Mouse (Mus musculus): Measurements from ENCODE around the gene Gsta3. TPM values are rescaled to one million over a fixed set of nuclear protein-coding genes. Genes with fewer than 3 reads are reported as not detected.

Gsta3 gene
- polyA plus RNA-seq, 1 experiment from 2014 or later, result 71.7 TPM

GRCm38 (mm10) chr1:21235359-21235758, 5.0 kb upstream of the Gsta3 start:
- Histone ChIP-seq H3K36me3 (ENCODE audit: control insufficient read depth, insufficient read depth, low read length) (no peaks in the 10 kb centered on the region), H3K27me3 (ENCODE audit: control insufficient read depth, insufficient read depth, low read length) (no peaks in the 10 kb centered on the region), H3K27ac (replicated peaks) (no peak overlapping the region), H3K4me3 (ENCODE audit: low read depth, low read length) (no peak overlapping the region), H3K4me2 (replicated peaks; ENCODE audit: low read depth) (no peak overlapping the region), H3K4me1 (replicated peaks; ENCODE audit: control insufficient read depth, insufficient read depth) (no peaks in the 10 kb centered on the region), H3K9ac (ENCODE audit: low read length) (no peak overlapping the region), H3K9me3 (ENCODE audit: control insufficient read depth, low read length) (no peaks in the 10 kb centered on the region)
- ATAC-seq (ENCODE audit: low FRiP score, low TSS enrichment), result no peak
- no peak for DNase-seq (ENCODE audit: low spot score)
- 80% methylated on average over 6 of the region's 6 CpGs for WGBS
- TF ChIP-seq EP300 (optimal IDR thresholded peaks at IDR 0.05), result no peak
- no peak for TF ChIP-seq CTCF (IDR thresholded peaks at IDR 0.05; ENCODE audit: low read depth)

GRCm38 (mm10) chr1:21241096-21241495, 707 bp downstream of the Gsta3 start:
- Histone ChIP-seq H3K9me3 (ENCODE audit: control insufficient read depth, low read length) (no peaks in the 10 kb centered on the region), H3K4me1 (replicated peaks; ENCODE audit: control insufficient read depth, insufficient read depth) (no peaks in the 10 kb centered on the region), H3K4me3 (ENCODE audit: low read depth, low read length) (no peak overlapping the region), H3K9ac (ENCODE audit: low read length) (no peak overlapping the region), H3K27me3 (ENCODE audit: control insufficient read depth, insufficient read depth, low read length) (no peaks in the 10 kb centered on the region), H3K27ac (replicated peaks) (peak overlapping the region; percentile 64), H3K4me2 (replicated peaks; ENCODE audit: low read depth) (peak overlapping the region; percentile 20; the same call in 1 of the 2 replicates), H3K36me3 (ENCODE audit: control insufficient read depth, insufficient read depth, low read length) (no peaks in the 10 kb centered on the region)
- TF ChIP-seq EP300 (optimal IDR thresholded peaks at IDR 0.05) (no peak), CTCF (IDR thresholded peaks at IDR 0.05; ENCODE audit: low read depth) (no peak)
- WGBS, result 78% methylated on average over 1 of the region's 1 CpGs
- ATAC-seq (ENCODE audit: low FRiP score, low TSS enrichment) (no peak), DNase-seq (ENCODE audit: low spot score) (no peak)

- Histone ChIP-seq H3K9ac (ENCODE audit: low read length) (no peak overlapping the region), H3K36me3 (ENCODE audit: control insufficient read depth, insufficient read depth, low read length) (no peaks in the 10 kb centered on the region), H3K27ac (replicated peaks) (no peak overlapping the region), H3K4me1 (replicated peaks; ENCODE audit: control insufficient read depth, insufficient read depth) (no peaks in the 10 kb centered on the region), H3K4me2 (replicated peaks; ENCODE audit: low read depth) (no peak overlapping the region), H3K27me3 (ENCODE audit: control insufficient read depth, insufficient read depth, low read length) (no peaks in the 10 kb centered on the region), H3K4me3 (ENCODE audit: low read depth, low read length) (no peak overlapping the region), H3K9me3 (ENCODE audit: control insufficient read depth, low read length) (no peaks in the 10 kb centered on the region)
- DNase-seq (ENCODE audit: low spot score) (no peak), ATAC-seq (ENCODE audit: low FRiP score, low TSS enrichment) (no peak)
- WGBS, result 61% methylated on average over 4 of the region's 4 CpGs
- TF ChIP-seq CTCF (IDR thresholded peaks at IDR 0.05; ENCODE audit: low read depth) (no peak), EP300 (optimal IDR thresholded peaks at IDR 0.05) (no peak)
Observed at GRCm38 (mm10) chr1:21244290-21244960, 4.0 kb downstream of the Gsta3 start.

- H3K4me2 ChIP-seq (replicated peaks; ENCODE audit: low read depth), result no peak overlapping the region
- no peaks in the 10 kb centered on the region for H3K36me3 ChIP-seq (ENCODE audit: control insufficient read depth, insufficient read depth, low read length)
- H3K9me3 ChIP-seq (ENCODE audit: control insufficient read depth, low read length), result no peaks in the 10 kb centered on the region
- H3K4me3 ChIP-seq (ENCODE audit: low read depth, low read length), result no peak overlapping the region
- H3K27me3 ChIP-seq (ENCODE audit: control insufficient read depth, insufficient read depth, low read length), result no peaks in the 10 kb centered on the region
- ATAC-seq (ENCODE audit: low FRiP score, low TSS enrichment) (no peak), DNase-seq (ENCODE audit: low spot score) (no peak)
- 67% methylated on average over 3 of the region's 3 CpGs for WGBS
- no peak overlapping the region for H3K9ac ChIP-seq (ENCODE audit: low read length)
- TF ChIP-seq CTCF (IDR thresholded peaks at IDR 0.05; ENCODE audit: low read depth), result no peak
- TF ChIP-seq EP300 (optimal IDR thresholded peaks at IDR 0.05), result no peak
- no peaks in the 10 kb centered on the region for H3K4me1 ChIP-seq (replicated peaks; ENCODE audit: control insufficient read depth, insufficient read depth)
- no peak overlapping the region for H3K27ac ChIP-seq (replicated peaks)
Observed at GRCm38 (mm10) chr1:21246136-21246535, 5.7 kb downstream of the Gsta3 start.

- Histone ChIP-seq H3K27me3 (ENCODE audit: control insufficient read depth, insufficient read depth, low read length) (no peaks in the 10 kb centered on the region), H3K27ac (replicated peaks) (no peak overlapping the region), H3K9ac (ENCODE audit: low read length) (no peak overlapping the region), H3K4me1 (replicated peaks; ENCODE audit: control insufficient read depth, insufficient read depth) (no peaks in the 10 kb centered on the region), H3K4me2 (replicated peaks; ENCODE audit: low read depth) (no peak overlapping the region), H3K36me3 (ENCODE audit: control insufficient read depth, insufficient read depth, low read length) (no peaks in the 10 kb centered on the region), H3K9me3 (ENCODE audit: control insufficient read depth, low read length) (no peaks in the 10 kb centered on the region), H3K4me3 (ENCODE audit: low read depth, low read length) (no peak overlapping the region)
- no peak for TF ChIP-seq CTCF (IDR thresholded peaks at IDR 0.05; ENCODE audit: low read depth)
- no peak for TF ChIP-seq EP300 (optimal IDR thresholded peaks at IDR 0.05)
- DNase-seq (ENCODE audit: low spot score) (no peak), ATAC-seq (ENCODE audit: low FRiP score, low TSS enrichment) (0 out of 2 replicates have a peak, but pooled peaks have one; percentile 48)
Observed at GRCm38 (mm10) chr1:21247896-21248295, 7.5 kb downstream of the Gsta3 start.

GRCm38 (mm10) chr1:21248560-21249390, 8.4 kb downstream of the Gsta3 start:
- WGBS, result 79% methylated on average over 9 of the region's 9 CpGs
- no peak overlapping the region for H3K9ac ChIP-seq (ENCODE audit: low read length)

More at GRCm38 (mm10) chr1:21248560-21249390, 8.4 kb downstream of the Gsta3 start:
- Histone ChIP-seq H3K27ac (replicated peaks) (no peak overlapping the region), H3K4me3 (ENCODE audit: low read depth, low read length) (no peak overlapping the region), H3K4me1 (replicated peaks; ENCODE audit: control insufficient read depth, insufficient read depth) (no peaks in the 10 kb centered on the region), H3K36me3 (ENCODE audit: control insufficient read depth, insufficient read depth, low read length) (no peaks in the 10 kb centered on the region), H3K4me2 (replicated peaks; ENCODE audit: low read depth) (no peak overlapping the region), H3K9me3 (ENCODE audit: control insufficient read depth, low read length) (no peaks in the 10 kb centered on the region), H3K27me3 (ENCODE audit: control insufficient read depth, insufficient read depth, low read length) (no peaks in the 10 kb centered on the region)
- TF ChIP-seq EP300 (optimal IDR thresholded peaks at IDR 0.05) (no peak), CTCF (IDR thresholded peaks at IDR 0.05; ENCODE audit: low read depth) (no peak)
- ATAC-seq (ENCODE audit: low FRiP score, low TSS enrichment), result no peak
- DNase-seq (ENCODE audit: low spot score), result no peak

Measured in stomach, postnatal 0 days (tissue).